Mouse (Mus musculus) left cerebral cortex, postnatal 14 days (tissue): ENCODE measurements at regions not wholly inside any gene's neighbourhood (a gene's known extent, or its start where the extent isn't known, plus 50 kb on each side); places are given as distances from the start of the nearest gene placed in this dataset.

Experiments
- DNase-seq, 2 experiments: peaks; one replicate each; pipeline ENCODE4 v3.0.0; 2021 to 2022; ENCODE audit warnings: low spot score in 2 of 2, mixed read lengths in 1 of 2
- intact Hi-C: fragments of 180-260 bp; cut with DNase I; formaldehyde crosslinking; loops from one replicate; pipeline ENCODE4 v1.15.1; 2025

GRCm38 (mm10) chr2:149679822-149680459, 149.1 kb upstream of the Syndig1 start:
- DNase-seq, result peak; percentile 53 to 54

GRCm38 (mm10) chr2:149722342-149722741, 106.7 kb upstream of the Syndig1 start:
- peak; percentile 6 to 14 for DNase-seq
- intact Hi-C loops, result no loop called here

More at GRCm38 (mm10) chr2:149679822-149680459, 149.1 kb upstream of the Syndig1 start:
- intact Hi-C loops, result no loop called here

GRCm38 (mm10) chr2:149724279-149724678, 104.7 kb upstream of the Syndig1 start:
- intact Hi-C loops, result no loop called here
- no peak for DNase-seq

- intact Hi-C loops, result no loop called here
- no peak for DNase-seq
Measured at GRCm38 (mm10) chr2:149725932-149726331, 103.1 kb upstream of the Syndig1 start.

GRCm38 (mm10) chr2:149737837-149738236, 91.2 kb upstream of the Syndig1 start:
- intact Hi-C loops, result no loop called here
- no peak for DNase-seq

- intact Hi-C loops, result no loop called here
- DNase-seq, result peak; percentile 26 to 38
Measured at GRCm38 (mm10) chr2:149739886-149740285, 89.1 kb upstream of the Syndig1 start.

GRCm38 (mm10) chr2:149742661-149743060, 86.3 kb upstream of the Syndig1 start:
- DNase-seq, result no peak
- intact Hi-C loops, result no loop called here

GRCm38 (mm10) chr2:149748240-149748822, 80.7 kb upstream of the Syndig1 start:
- peak; percentile 5 to 32 for DNase-seq
- intact Hi-C loops, result no loop called here

GRCm38 (mm10) chr2:149759151-149759550, 69.9 kb upstream of the Syndig1 start:
- intact Hi-C loops, result no loop called here
- no peak for DNase-seq

- no peak for DNase-seq
- intact Hi-C loops, result no loop called here
Measured at GRCm38 (mm10) chr2:149763864-149764263, 65.1 kb upstream of the Syndig1 start.

- intact Hi-C loops, result loop anchor here (5.0 kb wide), 2 partner anchors 104 to 346 kb away; no protein-coding TSS in a partner anchor
- DNase-seq, result no peak
Measured at GRCm38 (mm10) chr2:149768027-149768426, 61.0 kb upstream of the Syndig1 start.

GRCm38 (mm10) chr2:149768551-149768950, 60.5 kb upstream of the Syndig1 start:
- peak; percentile 67 to 90 for DNase-seq
- intact Hi-C loops, result loop anchor here (5.0 kb wide), 2 partner anchors 104 to 346 kb away; no protein-coding TSS in a partner anchor

- DNase-seq, result peak in 1 of 2 experiments; percentile 5
- intact Hi-C loops, result no loop called here
Measured at GRCm38 (mm10) chr2:149777316-149777715, 51.7 kb upstream of the Syndig1 start.
